Mouse (Mus musculus) intestine, postnatal 0 days (tissue): ENCODE measurements around the gene Moap1. TPM values are rescaled to one million over a fixed set of nuclear protein-coding genes. Genes with fewer than 3 reads are reported as not detected.

Experiments
- ATAC-seq: fragments of 200-750 bp; cut with Nextera tagmentation; 2 replicates; pipeline ENCODE4 v1.8.0; 2017; ENCODE audit warnings: mild to moderate bottlenecking, moderate TSS enrichment, moderate library complexity
- H3K27ac ChIP-seq: fragments of 300-500 bp; sonication (generic); 2 replicates; pipeline ENCODE4 v1.5.1; 2014; ENCODE audit warnings: mild to moderate bottlenecking, low read depth, low read length, moderate library complexity
- H3K27me3 ChIP-seq: fragments of 300-500 bp; sonication (generic); replicated peaks from 2 replicates; pipeline ENCODE4 v1.6.1; 2014; ENCODE audit warnings: low read length, mixed read lengths; ENCODE audit not compliant: control insufficient read depth, insufficient read depth
- H3K36me3 ChIP-seq: fragments of 300-500 bp; sonication (generic); 2 replicates; pipeline ENCODE4 v1.6.1; 2014; ENCODE audit warnings: mild to moderate bottlenecking, moderate library complexity; ENCODE audit not compliant: control insufficient read depth, insufficient read depth
- H3K4me1 ChIP-seq: fragments of 300-500 bp; sonication (generic); replicated peaks from 2 replicates; pipeline ENCODE4 v1.6.1; 2014; ENCODE audit warnings: antibody characterized with exemption, low read length, mixed read lengths; ENCODE audit not compliant: control insufficient read depth, insufficient read depth
- H3K4me2 ChIP-seq: fragments of 300-500 bp; sonication (generic); replicated peaks from 2 replicates; pipeline ENCODE4 v1.6.1; 2014; ENCODE audit warnings: low read depth, mild to moderate bottlenecking, moderate library complexity
- H3K4me3 ChIP-seq: fragments of 300-500 bp; sonication (generic); 2 replicates; pipeline ENCODE4 v1.5.1; 2014; ENCODE audit warnings: low read depth, low read length
- H3K9ac ChIP-seq: fragments of 300-500 bp; sonication (generic); 2 replicates; pipeline ENCODE4 v1.6.1; 2014; ENCODE audit warnings: mild to moderate bottlenecking, low read depth, low read length
- H3K9me3 ChIP-seq: fragments of 300-500 bp; sonication (generic); 2 replicates; pipeline ENCODE4 v1.6.1; 2016; ENCODE audit warnings: mixed run types; ENCODE audit not compliant: control insufficient read depth
- CTCF ChIP-seq: sonication (generic); IDR thresholded peaks from 2 replicates; pipeline ENCODE4 v1.5.1; 2016; ENCODE audit warnings: low read depth, mild to moderate bottlenecking, control low read depth, antibody characterized with exemption, moderate library complexity
- WGBS: fragments of 180-500 bp; shearing (Covaris S2); extraction: QIAGEN DNeasy Blood & Tissue Kit; methylation state at CpG from one replicate; pipeline ENCODE4 v1.1.7; 2014; 5-methylcytosine and 5-hydroxymethylcytosine counted together
- polyA plus RNA-seq: library from polyadenylated mRNA; unstranded; fragments of >200 nt; fragmentation: Nextera tagmentation; extraction: Ambion mirVana; gene quantifications from 2 replicates; pipeline ENCODE4 v1.2.1, GENCODE M21; 2015

The Moap1 gene
- polyA plus RNA-seq, 1 experiment from 2014 or later = 12.2 TPM

DNA sequence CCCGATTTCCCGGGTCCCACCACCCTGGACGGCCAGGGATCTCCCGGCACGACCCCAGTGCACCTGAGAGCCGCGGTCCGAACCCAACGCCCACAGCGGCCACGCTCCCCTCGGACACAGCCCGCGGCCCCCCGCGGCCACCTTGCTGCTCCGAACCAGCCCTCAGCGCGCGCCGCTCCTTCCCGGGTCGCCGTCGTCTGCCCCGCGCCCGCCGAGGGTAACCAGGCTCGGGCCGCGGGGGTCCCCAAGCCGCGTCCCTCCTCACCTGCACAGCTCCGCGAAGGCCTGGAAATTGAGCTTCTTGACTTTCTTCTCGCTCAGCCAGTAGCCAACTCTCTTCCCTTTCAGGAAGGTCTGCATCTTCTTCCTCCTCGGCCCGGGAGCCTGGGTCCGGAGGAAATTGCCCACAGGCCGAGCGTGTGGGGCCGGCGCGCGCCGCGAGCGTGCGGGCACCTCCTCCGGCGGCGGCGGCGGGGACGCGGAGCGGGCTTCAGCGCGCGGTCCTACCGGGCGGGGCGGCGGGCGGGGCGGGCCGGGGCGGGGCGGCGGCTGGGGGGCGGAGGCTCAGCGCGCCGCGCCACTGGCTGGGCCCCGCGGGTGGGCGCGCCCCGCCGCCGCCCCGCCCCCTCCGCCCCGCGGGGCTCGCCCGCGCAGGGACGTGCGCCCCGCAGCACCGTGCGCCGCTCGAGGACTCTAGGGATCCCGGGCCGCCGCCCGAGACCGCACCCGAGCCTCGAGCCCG is 38.8 kb downstream of the Moap1 start, which contains the start of gene Itpk1:
TSS of gene Itpk1 (minus strand) at position 474 of the 742 bp plus-strand sequence.
- WGBS = under 1% methylated on average over 72 of the region's 105 CpGs
- no peak for TF ChIP-seq CTCF
- ATAC-seq = peak; percentile 84
- Histone ChIP-seq H3K27ac (peak within 1 kb of the TSS; percentile 97), H3K9ac (peak within 1 kb of the TSS; percentile 93), H3K4me2 (peak within 1 kb of the TSS; percentile 93), H3K4me3 (peak within 1 kb of the TSS; percentile 82), H3K27me3 (no peaks in the 10 kb centered on the region), H3K36me3 (no peaks in the 10 kb centered on the region), H3K9me3 (no peaks in the 10 kb centered on the region), H3K4me1 (peaks cover 17% of the 10 kb centered on the region)

DNA sequence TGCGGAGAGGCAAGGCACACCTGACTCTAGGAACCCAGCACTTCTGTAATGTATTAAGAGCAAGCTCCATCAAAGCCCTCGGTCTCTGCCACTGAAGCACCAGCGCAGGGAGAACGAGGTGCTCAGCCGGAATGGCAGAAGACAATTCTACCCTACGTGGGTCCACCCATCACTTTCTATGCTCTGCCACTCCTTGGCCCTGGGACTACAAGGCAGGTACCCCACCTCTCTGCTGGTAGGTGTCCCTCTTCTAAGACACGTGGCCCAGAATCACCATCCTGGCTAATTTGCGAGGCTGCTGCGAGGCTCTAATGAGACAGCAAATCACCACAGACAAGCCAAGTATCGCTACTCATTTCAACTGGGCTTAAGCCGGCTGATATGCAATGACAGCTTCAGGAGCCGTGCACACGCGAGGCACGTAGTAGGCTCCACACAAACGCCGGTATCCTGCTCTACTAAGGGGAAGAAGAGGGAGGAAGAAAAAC is 39.5 kb downstream of the Moap1 start:
- peak overlapping the region; percentile 82 for H3K4me3 ChIP-seq
- H3K36me3 ChIP-seq = no peaks in the 10 kb centered on the region
- peak overlapping the region; percentile 92 for H3K27ac ChIP-seq
- peaks cover 20% of the 10 kb centered on the region for H3K4me1 ChIP-seq
- H3K27me3 ChIP-seq = no peaks in the 10 kb centered on the region
- WGBS = 8% methylated on average over 17 of the region's 17 CpGs
- no peak for TF ChIP-seq CTCF
- H3K9ac ChIP-seq = peak overlapping the region; percentile 93
- H3K9me3 ChIP-seq = no peaks in the 10 kb centered on the region
- H3K4me2 ChIP-seq = peak overlapping the region; percentile 93
- ATAC-seq = no peak

DNA sequence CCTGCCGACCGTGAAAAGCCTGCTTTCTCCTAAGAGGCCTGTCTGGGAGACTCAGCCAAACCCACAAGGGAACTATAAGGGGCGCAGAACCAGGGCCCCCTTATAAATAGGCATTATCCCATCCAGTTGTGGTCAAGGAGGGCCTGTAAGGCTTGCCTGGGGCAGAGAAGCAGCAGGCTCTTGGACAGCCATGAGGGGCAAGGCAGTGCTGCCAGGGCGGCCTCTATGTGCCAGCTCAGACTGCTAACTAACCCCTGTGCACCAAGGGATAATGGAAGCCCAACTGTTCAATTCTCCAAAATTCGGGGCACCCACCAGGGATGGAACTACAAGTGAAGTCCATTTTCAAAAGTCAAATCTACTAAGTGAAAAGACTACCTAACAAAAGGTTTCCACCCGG is 40.0 kb downstream of the Moap1 start:
- 51% methylated on average over 6 of the region's 6 CpGs for WGBS
- Histone ChIP-seq H3K27me3 (no peaks in the 10 kb centered on the region), H3K9me3 (no peaks in the 10 kb centered on the region), H3K4me2 (peak overlapping the region; percentile 93), H3K4me1 (peaks cover 25% of the 10 kb centered on the region), H3K9ac (peak overlapping the region; percentile 93), H3K4me3 (peak overlapping the region; percentile 82), H3K36me3 (no peaks in the 10 kb centered on the region), H3K27ac (peak overlapping the region; percentile 92)
- no peak for TF ChIP-seq CTCF
- no peak for ATAC-seq

DNA sequence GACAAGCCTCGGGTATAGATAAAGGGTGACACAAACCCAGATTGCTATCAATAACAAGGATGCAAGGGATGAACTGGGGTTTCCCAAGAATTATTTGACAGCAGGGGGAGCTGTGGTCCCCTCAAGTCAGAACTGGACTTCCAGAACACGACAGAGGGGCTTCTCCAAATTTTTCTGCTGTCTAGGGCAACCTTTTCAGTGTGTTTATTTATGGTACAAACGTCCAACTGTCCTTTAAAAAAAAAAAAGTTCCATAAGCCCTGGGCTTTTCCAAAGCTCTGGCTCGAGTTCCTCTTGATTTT is 40.4 kb downstream of the Moap1 start:
- Histone ChIP-seq H3K4me3 (peak overlapping the region; percentile 82), H3K27ac (peak overlapping the region; percentile 92), H3K4me1 (peaks cover 29% of the 10 kb centered on the region), H3K9me3 (no peaks in the 10 kb centered on the region), H3K27me3 (no peaks in the 10 kb centered on the region), H3K4me2 (peak overlapping the region; percentile 93), H3K36me3 (no peaks in the 10 kb centered on the region), H3K9ac (peak overlapping the region; percentile 93)
- TF ChIP-seq CTCF = peak; percentile 65
- WGBS = 9% methylated on average over 4 of the region's 4 CpGs
- no peak for ATAC-seq

DNA sequence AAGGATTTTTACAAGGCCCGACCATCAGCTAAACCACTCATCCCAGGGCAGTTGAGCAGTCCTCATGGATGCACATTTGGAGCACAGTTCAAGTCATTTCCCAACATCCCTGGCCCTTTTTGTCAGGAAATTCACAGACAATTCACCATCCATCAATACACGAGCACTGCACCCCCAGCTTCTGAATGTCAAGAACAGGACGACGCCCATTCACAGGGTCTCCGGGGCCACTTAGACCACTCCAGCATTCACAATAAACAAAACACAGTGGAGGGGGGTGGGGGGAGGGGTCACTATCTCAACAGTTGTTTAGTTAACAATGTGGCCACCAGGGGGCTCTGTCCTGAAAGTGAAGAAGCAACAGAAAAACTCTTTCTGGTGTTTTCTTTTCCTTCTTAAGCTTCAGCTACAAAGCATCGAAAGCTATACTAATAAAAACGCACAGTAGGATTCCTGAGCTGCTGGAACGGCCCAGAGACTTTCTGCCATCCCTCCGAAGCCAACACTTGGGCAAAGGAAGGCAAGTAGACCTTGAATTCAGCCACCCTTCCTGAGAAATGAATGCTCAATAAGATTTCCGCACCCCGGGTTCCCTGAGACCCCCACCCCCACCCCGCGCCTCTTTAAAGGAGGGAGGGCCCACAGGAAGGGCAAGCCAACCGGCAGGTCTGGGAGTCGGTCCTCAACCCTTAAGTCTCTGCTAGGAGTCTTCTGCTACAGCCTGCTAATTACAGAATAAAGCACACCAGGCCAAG is 40.9 kb downstream of the Moap1 start:
- H3K4me3 ChIP-seq = peak overlapping the region; percentile 82
- H3K27ac ChIP-seq = peak overlapping the region; percentile 92
- peaks cover 34% of the 10 kb centered on the region for H3K4me1 ChIP-seq
- 10% methylated on average over 15 of the region's 15 CpGs for WGBS
- peak; percentile 80 for TF ChIP-seq CTCF
- no peaks in the 10 kb centered on the region for H3K36me3 ChIP-seq
- H3K9me3 ChIP-seq = no peaks in the 10 kb centered on the region
- ATAC-seq = no peak
- H3K27me3 ChIP-seq = no peaks in the 10 kb centered on the region
- peak overlapping the region; percentile 93 for H3K4me2 ChIP-seq
- peak overlapping the region; percentile 48; the same call in 1 of the 2 replicates for H3K9ac ChIP-seq

DNA sequence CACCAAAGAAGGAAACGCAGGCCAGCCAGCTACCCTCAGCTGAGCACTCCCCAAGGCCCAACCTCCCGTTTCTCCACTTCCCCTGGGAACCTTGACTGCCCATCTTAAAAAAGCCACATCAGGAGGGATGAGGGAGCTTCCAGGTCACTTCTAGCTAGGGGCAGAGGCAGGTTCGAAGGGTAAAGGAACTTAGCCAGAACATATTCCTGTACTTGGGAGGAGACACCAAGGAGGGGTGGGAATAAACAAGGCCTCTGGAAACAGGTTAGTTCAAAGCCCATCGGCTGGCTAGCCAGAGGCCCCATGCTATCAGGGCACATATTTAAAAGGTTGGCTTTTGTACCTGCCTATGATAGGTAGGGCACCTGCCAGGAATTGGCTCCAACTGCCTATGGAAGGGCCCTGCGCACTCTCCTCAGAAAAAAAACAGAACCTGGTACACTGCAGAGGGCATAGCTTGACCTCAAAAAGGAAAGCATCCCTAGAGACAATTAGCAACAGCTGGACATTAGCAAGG is 41.7 kb downstream of the Moap1 start:
- peak overlapping the region; percentile 82 for H3K4me3 ChIP-seq
- no peaks in the 10 kb centered on the region for H3K27me3 ChIP-seq
- TF ChIP-seq CTCF = no peak
- H3K9ac ChIP-seq = no peak overlapping the region
- H3K4me2 ChIP-seq = peak overlapping the region; percentile 93
- peak overlapping the region; percentile 11; the same call in 1 of the 2 replicates for H3K27ac ChIP-seq
- no peaks in the 10 kb centered on the region for H3K9me3 ChIP-seq
- peaks cover 42% of the 10 kb centered on the region for H3K4me1 ChIP-seq
- no peak for ATAC-seq
- no peaks in the 10 kb centered on the region for H3K36me3 ChIP-seq
- 66% methylated on average over 5 of the region's 5 CpGs for WGBS
